In genomic region chr10:45348143-45348542, GRCm38 (mm10) we compare ENCODE assay signal across 1 mouse cellular context. TPM values are rescaled to one million over a fixed set of nuclear protein-coding genes. Genes with fewer than 3 reads are reported as not detected.
"Had no signal": no experiment of that assay in that cellular context is flagged by ENCODE, and none has a peak within 500 bp of the region (broad histone marks: within the 10 kb centered on the region; RNA-seq: fewer than 3 reads in every experiment).

No protein-coding gene starts in this region.

RNA-seq across cellular contexts. Expression of gene Bves, which starts 12.6 kb away (rescaled TPM):
- polyA plus RNA-seq: macrophage had no signal
